Mouse (Mus musculus) 416B (cell line): ENCODE measurements around the gene Bmp3.

Experiments used
- DNase-seq: peaks from one replicate; pipeline ENCODE4 v3.0.0; 2011; ENCODE audit warnings: low read depth

Gene Bmp3

GRCm38 (mm10) chr5:98918716-98919115 lies 64.5 kb downstream of the Bmp3 start:
- no peak for DNase-seq

GRCm38 (mm10) chr5:98921608-98922007 lies 67.4 kb downstream of the Bmp3 start:
- DNase-seq: no peak

DNA sequence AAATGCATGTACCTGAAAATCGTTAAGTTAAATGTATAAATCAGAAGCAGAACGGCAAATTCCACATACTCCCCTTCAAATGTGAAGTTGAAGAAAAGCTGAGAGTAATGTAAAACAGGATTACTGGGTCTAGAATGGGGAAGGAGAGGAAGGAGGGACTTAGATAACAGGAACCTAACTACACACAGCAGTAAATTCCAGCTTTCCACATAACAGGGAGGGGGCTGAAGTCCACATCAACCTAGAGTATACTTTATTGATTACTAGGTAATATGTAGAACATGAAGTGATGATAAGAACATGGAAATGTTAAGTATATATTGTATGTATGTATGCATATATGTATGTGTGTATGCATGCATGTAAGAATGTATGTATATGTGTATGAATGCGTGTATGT lies 68.7 kb downstream of the Bmp3 start:
- DNase-seq: no peak
